Mouse (Mus musculus) small intestine, adult 2 months (tissue): ENCODE data around the gene Vash1. TPM values are rescaled to one million over a fixed set of nuclear protein-coding genes. Genes with fewer than 3 reads are reported as not detected.

Experiments
- H3K27ac ChIP-seq: fragments of 200-500 bp; 2 replicates; pipeline ENCODE4 v1.5.1; 2012; ENCODE audit warnings: low read depth, low read length, control low read depth, inconsistent platforms; ENCODE audit not compliant: insufficient read depth
- H3K27me3 ChIP-seq: fragments of 200-500 bp; 2 replicates; pipeline ENCODE4 v1.6.1; 2012; ENCODE audit warnings: mild to moderate bottlenecking, moderate library complexity, low read length, inconsistent platforms; ENCODE audit not compliant: control insufficient read depth, insufficient read depth
- H3K36me3 ChIP-seq: fragments of 200-500 bp; 2 replicates; pipeline ENCODE4 v1.6.1; 2012; ENCODE audit warnings: mild to moderate bottlenecking, low read length, control low read depth, inconsistent platforms; ENCODE audit not compliant: control insufficient read depth, insufficient read depth
- H3K4me1 ChIP-seq: fragments of 200-500 bp; 2 replicates; pipeline ENCODE4 v1.6.1; 2012; ENCODE audit warnings: low read length, inconsistent platforms, mixed read lengths; ENCODE audit not compliant: control insufficient read depth, insufficient read depth, insufficient read length
- H3K4me3 ChIP-seq: fragments of 200-500 bp; 2 replicates; pipeline ENCODE4 v1.5.1; 2012; ENCODE audit warnings: low read depth, mild to moderate bottlenecking, control low read depth, inconsistent platforms, low read length, moderate library complexity
- CTCF ChIP-seq: fragments of 200-500 bp; IDR thresholded peaks from 2 replicates; pipeline ENCODE4 v1.5.1; 2012; ENCODE audit warnings: low read depth, mild to moderate bottlenecking, control low read depth, inconsistent platforms, low read length, moderate library complexity, mixed read lengths; ENCODE audit not compliant: insufficient replicate concordance, insufficient read length; ENCODE audit errors: extremely low read depth
- POLR2A ChIP-seq: fragments of 200-500 bp; IDR thresholded peaks from 2 replicates; pipeline ENCODE4 v1.6.1; 2012; ENCODE audit warnings: low read depth, mild to moderate bottlenecking, control low read depth, inconsistent platforms, low read length, moderate library complexity
- WGBS: fragments of 180-500 bp; shearing (Covaris S2); methylation state at CpG from one replicate; pipeline ENCODE4 v1.1.7; 2018; 5-methylcytosine and 5-hydroxymethylcytosine counted together
- polyA plus RNA-seq: library from polyadenylated mRNA; depleted of rRNA; stranded (reverse); fragments of >200 nt; gene quantifications from 2 replicates; pipeline ENCODE4 v1.2.3, GENCODE M21; 2012; rRNA removed

Gene Vash1
- 2.0 and 2.2 TPM in 2 replicates for polyA plus RNA-seq

GRCm38 (mm10) chr12:86678591-86679545 lies at the start of gene Vash1:
Gene Vash1 (plus strand): TSS chr12:86678700.
- H3K36me3 ChIP-seq = no peaks in the 10 kb centered on the region
- TF ChIP-seq POLR2A = no peak
- WGBS = 2% methylated on average over 93 of the region's 94 CpGs
- H3K4me3 ChIP-seq = peak within 1 kb of the TSS; percentile 71
- peaks cover 14% of the 10 kb centered on the region for H3K27me3 ChIP-seq
- H3K27ac ChIP-seq = no peak within 1 kb of the TSS
- H3K4me1 ChIP-seq = 0 out of 2 replicates have a peak, but pooled peaks cover 3% of the 10 kb centered on the region

DNA sequence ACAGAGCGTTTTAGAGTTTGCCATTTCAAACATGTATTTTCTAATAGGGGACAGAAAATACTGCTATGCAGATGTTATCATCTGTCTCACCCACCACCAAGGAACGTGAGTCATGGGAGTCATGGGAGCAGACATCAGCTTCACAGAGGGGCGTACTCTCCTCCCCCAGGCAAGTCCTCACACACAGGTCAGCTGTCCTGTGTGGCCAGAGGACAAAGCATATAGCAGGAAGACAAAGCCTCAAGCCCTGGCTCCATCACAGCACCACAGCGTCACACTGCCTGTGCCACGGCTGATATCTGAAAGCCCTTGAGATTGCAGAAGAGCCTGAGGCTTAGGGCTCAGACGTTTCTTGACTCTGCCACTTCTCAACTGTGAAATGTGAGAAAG lies 49.7 kb upstream of the Vash1 start:
- TF ChIP-seq CTCF (no peak), POLR2A (no peak)
- Histone ChIP-seq H3K4me1 (no peaks in the 10 kb centered on the region), H3K36me3 (no peaks in the 10 kb centered on the region), H3K27ac (no peak overlapping the region), H3K27me3 (no peaks in the 10 kb centered on the region), H3K4me3 (no peak overlapping the region)
- WGBS = 55% methylated on average over 6 of the region's 6 CpGs

DNA sequence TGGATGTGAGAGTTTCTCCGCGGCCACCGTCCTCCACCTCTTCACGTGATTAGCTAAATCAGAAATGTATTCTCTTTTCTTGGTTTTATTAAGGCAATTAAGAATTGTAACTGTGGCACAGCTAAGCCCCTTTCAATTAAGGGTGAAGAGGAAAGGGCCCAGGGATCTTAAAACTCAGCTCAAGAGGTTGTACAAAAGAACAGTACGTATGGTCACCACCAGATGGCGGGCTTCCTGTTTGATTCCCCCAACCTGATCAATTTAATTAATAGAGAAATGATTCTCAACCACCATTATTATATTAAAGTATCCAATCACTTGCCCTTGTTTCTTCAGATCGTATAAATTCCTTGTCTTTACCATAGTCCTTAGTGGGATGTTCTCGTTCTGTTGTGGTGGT lies 36.7 kb upstream of the Vash1 start:
- TF ChIP-seq CTCF (no peak), POLR2A (no peak)
- Histone ChIP-seq H3K4me3 (no peak overlapping the region), H3K4me1 (no peaks in the 10 kb centered on the region), H3K27me3 (no peaks in the 10 kb centered on the region), H3K36me3 (no peaks in the 10 kb centered on the region), H3K27ac (no peak overlapping the region)
- WGBS = 52% methylated on average over 8 of the region's 8 CpGs

DNA sequence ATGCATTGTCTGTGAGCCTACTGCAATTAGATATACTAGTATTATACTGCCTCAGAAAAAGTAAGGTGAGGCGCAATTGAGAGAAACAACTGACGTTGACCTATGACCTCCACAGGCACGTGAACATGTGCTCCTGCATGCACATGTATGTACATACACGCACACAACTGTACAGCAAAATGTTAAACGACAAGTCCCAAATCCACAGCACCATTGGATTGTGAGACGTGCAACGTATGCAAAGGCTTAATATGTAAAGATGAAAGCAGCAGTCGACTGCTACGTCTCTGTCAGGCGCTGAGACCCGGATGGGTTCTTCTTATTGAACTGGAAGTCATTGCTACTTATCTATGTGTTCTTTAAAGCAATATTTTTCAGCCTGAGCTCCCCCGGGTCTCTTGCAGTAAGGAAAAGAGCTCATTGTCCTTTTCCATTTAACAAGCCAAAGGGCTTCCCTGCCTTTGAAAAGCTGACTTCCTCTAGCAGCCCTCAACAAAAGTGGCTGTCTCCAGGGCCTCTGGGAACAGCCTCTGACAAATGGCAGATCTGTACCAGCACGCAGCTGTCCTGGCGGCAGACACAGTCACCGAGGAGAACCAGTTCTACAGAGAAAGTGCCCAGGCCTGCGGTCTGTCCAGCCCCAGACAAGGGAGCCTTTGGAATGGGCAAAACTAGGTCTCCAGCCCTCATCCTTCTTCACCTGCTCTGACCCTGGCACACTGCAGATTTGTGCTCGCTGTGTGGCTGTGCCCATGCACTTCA lies 33.8 kb upstream of the Vash1 start:
- no peak for TF ChIP-seq CTCF
- no peak for TF ChIP-seq POLR2A
- Histone ChIP-seq H3K27me3 (no peaks in the 10 kb centered on the region), H3K36me3 (no peaks in the 10 kb centered on the region), H3K4me3 (no peak overlapping the region), H3K27ac (no peak overlapping the region), H3K4me1 (no peaks in the 10 kb centered on the region)
- WGBS = 73% methylated on average over 17 of the region's 17 CpGs

GRCm38 (mm10) chr12:86645494-86645893 lies 33.0 kb upstream of the Vash1 start:
- Histone ChIP-seq H3K27me3 (no peaks in the 10 kb centered on the region), H3K36me3 (no peaks in the 10 kb centered on the region), H3K4me3 (no peak overlapping the region), H3K4me1 (no peaks in the 10 kb centered on the region), H3K27ac (no peak overlapping the region)
- WGBS = 91% methylated on average over 5 of the region's 5 CpGs
- TF ChIP-seq CTCF (no peak), POLR2A (no peak)

DNA sequence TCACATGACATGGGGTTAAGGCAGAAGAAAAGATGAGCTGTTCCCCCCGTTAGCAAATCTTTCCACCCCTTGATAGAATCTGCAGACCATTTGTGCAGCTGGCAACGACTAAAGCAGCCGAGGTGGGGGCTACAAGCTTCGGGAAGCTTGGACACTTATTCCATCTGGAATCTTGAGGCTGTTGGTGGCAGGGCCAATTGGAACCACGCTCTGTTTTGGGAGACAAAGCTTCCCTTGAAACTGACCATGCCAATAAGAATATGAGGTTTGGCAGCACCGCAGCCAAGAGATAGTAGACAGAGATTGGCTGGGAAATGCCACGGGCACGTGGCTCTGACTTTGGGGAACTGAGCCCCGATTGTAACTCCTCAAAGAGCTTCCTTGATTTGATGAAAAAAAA lies 31.7 kb upstream of the Vash1 start:
- no peaks in the 10 kb centered on the region for H3K27me3 ChIP-seq
- H3K36me3 ChIP-seq = no peaks in the 10 kb centered on the region
- H3K27ac ChIP-seq = no peak overlapping the region
- TF ChIP-seq POLR2A = no peak
- TF ChIP-seq CTCF = no peak
- WGBS = 70% methylated on average over 9 of the region's 9 CpGs
- H3K4me1 ChIP-seq = no peaks in the 10 kb centered on the region
- H3K4me3 ChIP-seq = no peak overlapping the region

DNA sequence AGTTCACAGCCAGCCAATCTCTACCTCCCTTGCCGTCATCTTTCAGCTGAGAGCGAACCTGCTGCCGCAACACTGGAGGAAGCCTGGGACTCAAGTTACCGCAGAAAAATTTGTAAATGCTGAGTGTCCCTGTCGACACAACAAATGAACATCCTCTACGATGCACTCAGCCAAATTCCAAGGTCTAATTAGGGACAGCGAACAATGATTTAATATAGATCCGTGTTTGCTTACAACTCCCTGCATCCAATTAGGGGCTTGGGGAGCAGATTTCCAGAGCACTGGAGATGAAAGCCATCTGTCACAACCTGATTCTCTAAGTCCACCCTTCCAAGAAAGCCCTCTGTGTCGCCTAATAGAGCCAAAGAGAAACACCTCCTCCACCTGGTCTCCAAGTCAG lies 31.2 kb upstream of the Vash1 start:
- TF ChIP-seq POLR2A (no peak), CTCF (no peak)
- 70% methylated on average over 9 of the region's 9 CpGs for WGBS
- no peak overlapping the region for H3K4me3 ChIP-seq
- H3K36me3 ChIP-seq = no peaks in the 10 kb centered on the region
- H3K27me3 ChIP-seq = no peaks in the 10 kb centered on the region
- H3K4me1 ChIP-seq = no peaks in the 10 kb centered on the region
- H3K27ac ChIP-seq = no peak overlapping the region
